Mouse (Mus musculus) liver, adult (tissue): ENCODE measurements at regions not wholly inside any gene's neighbourhood (a gene's known extent, or its start where the extent isn't known, plus 50 kb on each side); places are given as distances from the start of the nearest gene placed in this dataset.

Experiments used
- GATA4 ChIP-seq: IDR thresholded peaks from 2 replicates; pipeline ENCODE4 v1.6.1; 2014; ENCODE audit warnings: mild to moderate bottlenecking, low read length; ENCODE audit not compliant: insufficient replicate concordance

DNA sequence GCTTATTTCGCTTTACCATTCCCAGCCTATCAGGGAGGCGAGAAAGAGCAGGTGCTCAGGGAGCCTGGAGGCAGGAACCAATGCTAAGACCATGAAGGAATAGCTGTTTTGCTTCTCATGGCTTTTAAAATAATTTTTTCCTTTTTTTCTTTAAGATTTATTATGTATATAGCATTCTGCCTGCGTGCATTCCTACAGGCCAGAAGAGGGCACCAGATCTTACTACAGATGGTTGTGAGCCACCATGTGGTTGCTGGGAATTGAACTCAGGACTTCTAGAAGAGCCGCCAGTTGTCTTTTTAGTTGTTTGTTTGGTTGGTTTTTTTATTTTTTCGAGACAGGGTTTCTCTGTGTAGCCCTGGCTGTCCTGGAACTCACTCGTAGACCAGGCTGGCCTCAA, 113.6 kb upstream of the Armc2 start:
- TF ChIP-seq GATA4, result no peak

GRCm38 (mm10) chr10:42131298-42131697, 113.1 kb upstream of the Armc2 start:
- no peak for TF ChIP-seq GATA4

- TF ChIP-seq GATA4, result no peak
Measured at GRCm38 (mm10) chr10:42127865-42128419, 109.7 kb upstream of the Armc2 start.

DNA sequence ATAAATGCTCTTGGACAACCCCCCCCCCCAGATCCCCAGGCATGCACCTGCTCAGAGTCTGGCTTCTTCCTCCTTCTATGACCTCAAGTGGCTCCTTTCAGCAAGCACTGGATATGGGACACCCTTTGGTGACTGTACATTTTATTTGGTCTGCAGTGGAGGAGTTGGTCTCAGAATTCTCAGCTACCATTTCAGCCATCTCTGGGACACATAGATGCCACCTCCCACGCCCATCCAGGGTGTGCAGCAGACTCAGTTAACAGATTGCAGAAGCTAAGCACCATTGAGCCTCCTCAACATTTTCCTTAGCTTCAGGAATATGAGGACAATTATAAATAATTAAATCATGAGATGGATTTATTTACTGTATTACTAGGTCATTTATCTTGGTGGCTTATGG, 108.6 kb upstream of the Armc2 start:
- TF ChIP-seq GATA4, result no peak

DNA sequence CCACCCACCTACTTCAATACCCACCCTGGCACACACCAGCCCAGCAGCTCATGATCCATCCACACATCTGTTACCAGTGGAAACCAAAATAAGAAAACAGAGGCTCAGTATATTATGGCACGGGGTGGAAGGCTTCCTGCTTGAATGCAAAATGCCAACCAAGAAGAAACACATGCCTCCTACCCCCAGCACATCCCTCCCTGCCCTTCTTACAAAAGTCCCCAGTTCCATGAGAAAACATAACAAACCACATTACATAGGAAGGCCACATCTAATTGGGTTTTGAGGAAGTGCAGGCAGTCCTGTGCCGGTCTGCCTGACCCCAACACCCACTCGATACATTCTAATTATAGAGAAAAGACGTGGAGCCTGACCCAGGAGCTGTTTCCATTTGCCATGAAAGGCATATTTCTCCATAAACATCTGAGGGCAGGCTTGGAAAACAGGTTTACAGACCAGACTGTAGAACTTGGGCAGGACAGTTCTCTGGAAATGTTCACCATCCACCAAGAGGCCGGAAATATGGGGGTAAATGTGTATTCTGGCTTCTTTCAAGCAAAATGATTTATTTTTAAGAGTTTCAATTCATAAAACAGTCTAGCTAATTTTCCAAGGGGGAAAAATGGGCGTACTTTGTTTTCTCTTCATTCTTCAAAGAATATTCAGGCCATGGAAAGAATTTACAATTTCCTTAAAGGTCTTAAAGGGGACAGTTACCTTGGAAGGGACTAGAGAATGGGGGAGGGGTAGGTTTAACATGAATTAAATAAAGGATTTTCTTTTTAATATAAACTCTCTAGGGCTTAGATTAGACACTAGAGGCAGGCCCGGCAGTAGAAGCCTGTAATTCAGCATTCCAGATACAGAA, 104.8 kb upstream of the Armc2 start:
- no peak for TF ChIP-seq GATA4

- no peak for TF ChIP-seq GATA4
Measured at GRCm38 (mm10) chr10:42121984-42122383, 103.7 kb upstream of the Armc2 start.

DNA sequence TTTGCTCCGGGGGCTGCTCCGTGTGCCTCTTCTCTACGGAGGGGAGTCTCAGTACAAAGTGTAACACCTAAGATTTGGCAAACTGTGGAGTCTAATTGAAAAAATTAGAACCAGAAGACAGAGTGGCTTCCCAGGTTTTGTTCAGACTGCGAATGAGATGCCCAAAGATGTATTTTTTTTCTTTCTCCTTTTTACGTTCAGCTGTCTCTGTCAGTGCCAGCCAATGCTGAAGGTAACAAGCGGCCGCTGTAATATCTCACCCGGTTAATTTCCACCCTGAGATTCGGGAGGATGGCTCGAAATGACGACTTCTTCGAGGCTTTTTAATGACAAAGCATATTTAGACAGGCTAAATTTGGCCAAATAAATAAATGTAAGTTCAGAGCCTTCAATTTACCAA, 101.1 kb upstream of the Armc2 start:
- no peak for TF ChIP-seq GATA4

DNA sequence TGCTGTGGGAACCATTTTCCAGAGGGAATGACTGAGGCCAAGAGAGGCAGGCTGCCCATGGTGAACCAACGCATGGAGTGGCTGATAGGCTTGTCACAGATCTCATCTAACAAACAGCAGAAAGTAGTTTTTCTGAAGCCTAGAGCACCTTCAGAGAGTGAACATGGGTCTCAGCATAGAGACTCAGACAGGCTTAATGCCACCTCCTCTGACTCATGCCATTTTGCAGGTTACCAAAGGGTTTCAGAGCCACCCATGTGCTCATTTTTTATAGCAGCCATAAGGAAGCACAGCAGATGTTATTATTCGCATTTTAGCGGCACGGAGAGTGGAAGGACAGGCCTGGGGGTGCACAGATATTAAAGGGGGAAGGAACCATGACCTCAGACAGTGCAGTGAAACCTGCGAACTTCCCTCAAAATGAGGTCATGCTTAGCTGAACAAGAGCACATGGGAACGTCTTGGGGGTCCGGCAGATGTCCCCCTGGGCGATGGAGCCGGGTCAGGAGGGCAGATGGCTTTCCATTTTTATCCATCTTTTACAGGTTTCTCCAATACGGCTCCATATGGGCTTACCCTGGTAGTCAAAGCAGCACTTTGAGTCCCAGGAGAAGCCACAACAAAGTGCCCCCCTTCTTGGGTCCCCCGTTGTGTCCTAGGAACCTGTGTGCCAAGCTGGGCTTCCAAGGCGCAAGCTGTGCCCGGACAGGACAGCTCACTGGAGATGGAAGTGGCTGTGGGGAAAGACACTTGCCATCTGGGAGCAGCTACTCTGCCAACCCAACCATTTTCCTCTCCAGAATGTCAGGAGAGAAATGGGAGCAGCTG, 100.3 kb upstream of the Armc2 start:
- no peak for TF ChIP-seq GATA4

- no peak for TF ChIP-seq GATA4
Measured at GRCm38 (mm10) chr10:42117523-42117922, 99.3 kb upstream of the Armc2 start.

- TF ChIP-seq GATA4, result no peak
Measured at GRCm38 (mm10) chr10:42115920-42116298, 97.7 kb upstream of the Armc2 start.

DNA sequence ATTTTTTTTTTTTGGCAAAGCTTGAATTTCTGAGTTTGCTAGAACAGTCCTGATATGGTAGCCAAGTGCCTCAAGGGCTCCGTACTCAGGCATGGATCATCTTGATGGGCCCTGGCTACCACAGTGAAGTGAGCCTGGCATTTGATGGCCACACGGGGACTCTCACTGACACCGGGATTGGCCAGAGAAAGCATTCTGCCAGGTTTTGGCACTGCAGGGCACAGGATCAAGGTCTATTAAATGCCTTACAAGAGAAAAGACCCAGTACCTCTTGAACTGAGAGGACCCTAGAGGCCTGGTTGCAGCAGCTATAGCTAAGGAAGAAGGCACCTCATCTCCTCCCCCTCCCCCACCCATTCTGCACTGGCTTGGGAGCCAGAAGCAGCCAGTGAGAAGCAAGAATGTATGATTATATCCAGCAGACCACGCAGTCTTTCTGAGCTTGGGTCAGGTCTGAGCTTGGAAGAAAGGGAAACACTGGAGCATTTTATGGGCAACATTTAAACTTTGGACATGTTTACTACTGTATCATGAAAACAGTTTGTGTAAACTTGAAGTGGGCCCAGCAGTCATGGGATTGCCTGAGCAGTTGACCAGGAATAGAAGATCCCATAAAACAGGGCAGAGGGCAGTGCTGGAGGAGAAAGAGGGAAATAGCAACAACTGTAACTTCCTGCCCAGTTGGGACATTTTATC, 97.1 kb upstream of the Armc2 start:
- no peak for TF ChIP-seq GATA4

DNA sequence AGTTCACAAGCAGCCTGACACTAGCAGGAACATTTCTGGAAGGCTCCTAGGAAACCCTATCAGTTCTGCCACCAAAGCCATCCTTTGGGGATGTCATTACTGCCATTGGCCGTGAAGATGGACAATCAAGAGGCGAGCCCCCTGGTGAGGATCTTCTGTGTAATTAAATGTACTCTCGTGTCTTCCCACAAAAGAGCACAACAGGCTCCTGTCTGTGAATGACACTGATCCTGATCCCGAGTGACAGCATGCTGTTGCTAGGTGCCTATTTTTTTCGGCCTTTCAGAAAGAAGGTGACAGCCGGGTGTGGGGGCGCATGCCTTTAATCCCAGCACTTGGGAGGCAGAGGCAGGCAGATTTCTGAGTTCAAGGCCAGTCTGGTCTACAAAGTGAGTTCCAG, 92.5 kb upstream of the Armc2 start:
- no peak for TF ChIP-seq GATA4

DNA sequence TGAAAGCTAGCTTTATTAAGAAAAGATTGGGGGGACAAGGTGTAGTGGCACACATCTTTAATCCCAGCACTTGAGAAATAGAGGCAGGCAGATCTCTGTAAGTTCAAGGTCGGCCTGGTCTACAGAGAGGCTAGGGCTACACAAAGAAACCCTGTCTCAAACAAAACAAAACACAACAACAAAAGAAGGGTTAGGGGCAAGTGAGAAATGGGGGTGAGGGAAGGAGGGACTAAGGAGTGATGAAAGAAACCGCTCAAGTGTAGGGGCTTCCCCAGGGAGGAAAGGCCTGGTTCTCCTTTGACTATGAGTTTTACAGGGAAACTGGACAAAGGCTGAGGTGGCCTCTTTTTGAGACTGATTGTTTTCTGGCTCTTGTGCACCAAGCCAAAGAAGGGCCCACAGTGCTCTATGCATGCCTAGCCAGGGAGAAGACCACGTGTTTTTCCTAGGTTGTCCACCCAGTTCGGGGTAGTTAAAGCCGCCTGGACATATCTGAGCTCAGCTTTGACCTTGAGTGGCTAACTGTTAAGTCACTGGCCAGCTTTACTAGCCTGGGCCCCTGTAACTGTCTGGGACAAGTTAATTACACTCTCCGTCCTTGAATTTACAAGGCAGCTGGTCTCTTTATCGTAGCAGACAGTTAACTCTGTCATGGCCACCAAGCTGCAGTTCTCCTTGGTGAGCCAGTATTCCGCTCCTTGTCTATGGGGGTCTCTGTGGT, 90.2 kb upstream of the Armc2 start:
- no peak for TF ChIP-seq GATA4

GRCm38 (mm10) chr10:42107437-42108293, 89.4 kb upstream of the Armc2 start:
- TF ChIP-seq GATA4, result no peak
